Mouse (Mus musculus): ENCODE data around the gene Pdzd7.
A peak's percentile ranks its signal among the peaks of the same experiment; 100 is the strongest.

Pdzd7 gene

GRCm38 (mm10) chr19:45030111-45030510 lies 15.4 kb downstream of the Pdzd7 start:
- peak; percentile 76 for DNase-seq

GRCm38 (mm10) chr19:45029571-45029970 lies 15.9 kb downstream of the Pdzd7 start:
- DNase-seq, result no peak

- no peak for DNase-seq
These were observed 16.8 kb downstream of the Pdzd7 start for GRCm38 (mm10) chr19:45028746-45029145.

- no peak for DNase-seq
These were observed 17.7 kb downstream of the Pdzd7 start for GRCm38 (mm10) chr19:45027848-45028247.

- no peak for DNase-seq
These were observed 18.4 kb downstream of the Pdzd7 start for GRCm38 (mm10) chr19:45026958-45027670.

- no peak for DNase-seq
These were observed 19.5 kb downstream of the Pdzd7 start for GRCm38 (mm10) chr19:45025937-45026568.

GRCm38 (mm10) chr19:45024775-45025174 lies 20.7 kb downstream of the Pdzd7 start:
- DNase-seq, result no peak

GRCm38 (mm10) chr19:45023993-45024392 lies 21.5 kb downstream of the Pdzd7 start:
- DNase-seq, result no peak

GRCm38 (mm10) chr19:45021362-45021761 lies 24.2 kb downstream of the Pdzd7 start:
- no peak for DNase-seq

GRCm38 (mm10) chr19:45020348-45020747 lies 25.2 kb downstream of the Pdzd7 start:
- DNase-seq, result no peak

- DNase-seq, result no peak
These were observed 27.1 kb downstream of the Pdzd7 start for GRCm38 (mm10) chr19:45018351-45018831.

GRCm38 (mm10) chr19:45017909-45018308 lies 27.6 kb downstream of the Pdzd7 start:
- DNase-seq, result peak; percentile 79

- peak; percentile 83 for DNase-seq
These were observed 28.2 kb downstream of the Pdzd7 start for GRCm38 (mm10) chr19:45017216-45017771.

GRCm38 (mm10) chr19:45016341-45017215 lies 28.9 kb downstream of the Pdzd7 start:
- DNase-seq, result peak; percentile 88

- peak; percentile 75 for DNase-seq
These were observed 29.8 kb downstream of the Pdzd7 start for GRCm38 (mm10) chr19:45015518-45016281.

- peak; percentile 66 for DNase-seq
These were observed 30.5 kb downstream of the Pdzd7 start for GRCm38 (mm10) chr19:45014981-45015402.

- no peak for DNase-seq
These were observed 31.1 kb downstream of the Pdzd7 start, which contains the start of gene Lzts2 for GRCm38 (mm10) chr19:45014335-45014971. Gene Lzts2 (plus strand): TSS chr19:45014414.

- no peak for DNase-seq
These were observed 31.8 kb downstream of the Pdzd7 start for GRCm38 (mm10) chr19:45013581-45014225.

GRCm38 (mm10) chr19:45012636-45013035 lies 32.9 kb downstream of the Pdzd7 start:
- DNase-seq, result no peak

- DNase-seq, result no peak
These were observed 33.3 kb downstream of the Pdzd7 start for GRCm38 (mm10) chr19:45012219-45012618.

GRCm38 (mm10) chr19:45010646-45011045 lies 34.9 kb downstream of the Pdzd7 start:
- DNase-seq, result no peak

Data from cerebellum, adult 8-10 months (tissue).